Mouse (Mus musculus) ES-E14 (cell line): ENCODE data around the gene Nlgn2.

Source experiments
- CHD2 ChIP-seq: IDR thresholded peaks from 2 replicates; pipeline ENCODE4 v1.6.1; 2014; ENCODE audit warnings: mild to moderate bottlenecking, low read depth, low read length, inconsistent platforms
- ZNF384 ChIP-seq: IDR thresholded peaks from 2 replicates; pipeline ENCODE4 v1.6.1; 2012; ENCODE audit warnings: low read depth, low read length, inconsistent platforms

- TF ChIP-seq CHD2 (no peak), ZNF384 (no peak)
These were observed 59.9 kb downstream of the Nlgn2 start for GRCm38 (mm10) chr11:69777504-69778257.
